Mouse (Mus musculus): ENCODE results near the gene Bmp8a. TPM values are rescaled to one million over a fixed set of nuclear protein-coding genes. Genes with fewer than 3 reads are reported as not detected.
"Not testable (repeated sequence)": the region's sequence is repeated elsewhere in the genome, so short reads cannot be mapped to it uniquely, and the experiment has no call there.

Bmp8a gene
- polyA plus RNA-seq, 1 experiment, result 2.4 TPM

- Histone ChIP-seq H3K27ac (ENCODE audit: insufficient read depth, low read length) (no peak overlapping the region), H3K9me3 (replicated peaks; ENCODE audit: control insufficient read depth, insufficient read depth, low read length, poor library complexity, severe bottlenecking) (no peaks in the 10 kb centered on the region), H3K4me3 (ENCODE audit: low read depth, low read length) (no peak overlapping the region), H3K27me3 (ENCODE audit: control insufficient read depth, insufficient read depth, low read length, poor library complexity, severe bottlenecking) (no peaks in the 10 kb centered on the region), H3K4me1 (ENCODE audit: control insufficient read depth, insufficient read depth, low read length) (no peaks in the 10 kb centered on the region), H3K36me3 (ENCODE audit: control insufficient read depth, insufficient read depth, low read length, poor library complexity, severe bottlenecking) (peaks cover 83% of the 10 kb centered on the region), H3K9ac (ENCODE audit: low read depth, poor library complexity, severe bottlenecking) (no peak overlapping the region)
- TF ChIP-seq POLR2A (IDR thresholded peaks at IDR 0.05; ENCODE audit: insufficient read depth, low read length) (no peak), EP300 (IDR thresholded peaks at IDR 0.05; ENCODE audit: insufficient read depth, low read depth, low read length) (no peak), CTCF (IDR thresholded peaks at IDR 0.05; ENCODE audit: low read depth, low read length) (no peak)
Measured at GRCm38 (mm10) chr4:123296148-123296534, 46.9 kb downstream of the Bmp8a start.

GRCm38 (mm10) chr4:123295516-123296147 lies 47.4 kb downstream of the Bmp8a start:
- Histone ChIP-seq H3K27ac (ENCODE audit: insufficient read depth, low read length) (no peak overlapping the region), H3K4me3 (ENCODE audit: low read depth, low read length) (no peak overlapping the region), H3K36me3 (ENCODE audit: control insufficient read depth, insufficient read depth, low read length, poor library complexity, severe bottlenecking) (peaks cover 85% of the 10 kb centered on the region), H3K27me3 (ENCODE audit: control insufficient read depth, insufficient read depth, low read length, poor library complexity, severe bottlenecking) (no peaks in the 10 kb centered on the region), H3K9me3 (replicated peaks; ENCODE audit: control insufficient read depth, insufficient read depth, low read length, poor library complexity, severe bottlenecking) (no peaks in the 10 kb centered on the region), H3K4me1 (ENCODE audit: control insufficient read depth, insufficient read depth, low read length) (no peaks in the 10 kb centered on the region), H3K9ac (ENCODE audit: low read depth, poor library complexity, severe bottlenecking) (no peak overlapping the region)
- TF ChIP-seq POLR2A (IDR thresholded peaks at IDR 0.05; ENCODE audit: insufficient read depth, low read length) (no peak), EP300 (IDR thresholded peaks at IDR 0.05; ENCODE audit: insufficient read depth, low read depth, low read length) (no peak), CTCF (IDR thresholded peaks at IDR 0.05; ENCODE audit: low read depth, low read length) (no peak)

GRCm38 (mm10) chr4:123295026-123295425 lies 48.0 kb downstream of the Bmp8a start:
- not testable (repeated sequence) for H3K9ac ChIP-seq (ENCODE audit: low read depth, poor library complexity, severe bottlenecking)
- peaks cover 86% of the 10 kb centered on the region for H3K36me3 ChIP-seq (ENCODE audit: control insufficient read depth, insufficient read depth, low read length, poor library complexity, severe bottlenecking)

DNA sequence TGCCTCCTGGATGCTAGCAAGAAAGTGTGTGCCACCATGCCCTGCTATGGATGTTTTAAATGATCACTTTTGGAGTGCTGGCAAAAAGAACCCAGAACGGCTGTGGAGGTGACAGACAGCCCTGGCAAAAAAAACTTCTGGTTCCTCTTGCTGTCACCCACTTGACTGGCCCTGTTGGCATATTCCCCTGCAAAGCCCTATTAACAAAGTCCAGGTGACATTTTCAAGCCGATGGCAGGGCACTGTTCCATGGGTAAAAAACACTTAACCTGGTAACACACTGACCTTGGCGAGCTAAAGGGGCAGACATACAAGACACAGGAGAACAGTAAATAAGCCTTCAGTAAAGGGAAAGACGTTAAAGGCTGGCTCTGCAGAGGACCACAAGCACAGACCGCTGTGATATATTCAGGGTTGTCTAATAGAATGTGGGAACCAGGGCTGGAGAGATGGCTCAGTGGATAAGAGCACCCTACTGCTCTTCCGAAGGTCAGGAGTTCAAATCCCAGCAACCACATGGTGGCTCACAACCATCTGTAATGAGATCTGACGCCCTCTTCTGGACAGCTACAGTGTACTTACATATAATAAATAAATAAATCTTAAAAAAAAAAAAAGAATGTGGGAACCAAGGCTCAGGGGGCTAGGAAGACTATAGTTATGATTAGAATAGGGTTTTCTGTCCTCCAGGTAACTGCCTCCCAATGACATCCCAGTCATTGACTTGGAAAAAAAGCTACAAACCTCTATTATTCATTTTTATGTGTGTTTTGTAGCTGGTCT lies 49.2 kb downstream of the Bmp8a start:
- H3K36me3 ChIP-seq (ENCODE audit: control insufficient read depth, insufficient read depth, low read length, poor library complexity, severe bottlenecking), result peaks cover 86% of the 10 kb centered on the region
- no peaks in the 10 kb centered on the region for H3K27me3 ChIP-seq (ENCODE audit: control insufficient read depth, insufficient read depth, low read length, poor library complexity, severe bottlenecking)
- no peaks in the 10 kb centered on the region for H3K4me1 ChIP-seq (ENCODE audit: control insufficient read depth, insufficient read depth, low read length)
- H3K27ac ChIP-seq (ENCODE audit: insufficient read depth, low read length), result no peak overlapping the region
- H3K9ac ChIP-seq (ENCODE audit: low read depth, poor library complexity, severe bottlenecking), result no peak overlapping the region
- no peak overlapping the region for H3K4me3 ChIP-seq (ENCODE audit: low read depth, low read length)
- H3K9me3 ChIP-seq (replicated peaks; ENCODE audit: control insufficient read depth, insufficient read depth, low read length, poor library complexity, severe bottlenecking), result no peaks in the 10 kb centered on the region
- TF ChIP-seq POLR2A (IDR thresholded peaks at IDR 0.05; ENCODE audit: insufficient read depth, low read length) (no peak), CTCF (IDR thresholded peaks at IDR 0.05; ENCODE audit: low read depth, low read length) (no peak), EP300 (IDR thresholded peaks at IDR 0.05; ENCODE audit: insufficient read depth, low read depth, low read length) (no peak)

More at GRCm38 (mm10) chr4:123295026-123295425, 48.0 kb downstream of the Bmp8a start:
- H3K4me3 ChIP-seq (ENCODE audit: low read depth, low read length); H3K27me3 ChIP-seq (ENCODE audit: control insufficient read depth, insufficient read depth, low read length, poor library complexity, severe bottlenecking); H3K4me1 ChIP-seq (ENCODE audit: control insufficient read depth, insufficient read depth, low read length); H3K9me3 ChIP-seq (replicated peaks; ENCODE audit: control insufficient read depth, insufficient read depth, low read length, poor library complexity, severe bottlenecking); H3K27ac ChIP-seq (ENCODE audit: insufficient read depth, low read length): not testable (repeated sequence)

DNA sequence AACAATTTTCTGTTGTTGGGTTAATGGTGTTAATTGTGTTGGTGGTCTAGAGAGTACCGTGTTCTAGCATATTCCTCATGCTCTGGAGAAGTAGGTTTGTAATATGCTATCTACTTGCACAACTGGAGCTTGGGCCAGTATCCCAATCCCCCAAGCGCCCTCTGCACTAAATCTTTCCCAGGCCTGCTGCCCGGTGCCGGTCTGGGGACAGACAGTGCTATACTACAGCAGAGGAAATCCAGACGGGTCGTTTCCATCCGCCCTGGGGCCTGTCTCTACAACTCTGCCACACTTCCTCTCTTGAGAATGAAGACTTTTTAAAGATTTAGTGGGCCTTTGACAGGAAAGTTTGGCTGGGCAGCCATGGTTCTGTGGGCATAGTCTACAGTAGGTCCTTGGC lies 50.1 kb downstream of the Bmp8a start:
- H3K9me3 ChIP-seq (replicated peaks; ENCODE audit: control insufficient read depth, insufficient read depth, low read length, poor library complexity, severe bottlenecking), result no peaks in the 10 kb centered on the region
- H3K4me3 ChIP-seq (ENCODE audit: low read depth, low read length), result no peak overlapping the region
- H3K9ac ChIP-seq (ENCODE audit: low read depth, poor library complexity, severe bottlenecking), result no peak overlapping the region
- H3K27ac ChIP-seq (ENCODE audit: insufficient read depth, low read length), result no peak overlapping the region
- peaks cover 88% of the 10 kb centered on the region for H3K36me3 ChIP-seq (ENCODE audit: control insufficient read depth, insufficient read depth, low read length, poor library complexity, severe bottlenecking)
- H3K27me3 ChIP-seq (ENCODE audit: control insufficient read depth, insufficient read depth, low read length, poor library complexity, severe bottlenecking), result no peaks in the 10 kb centered on the region
- TF ChIP-seq CTCF (IDR thresholded peaks at IDR 0.05; ENCODE audit: low read depth, low read length) (no peak), EP300 (IDR thresholded peaks at IDR 0.05; ENCODE audit: insufficient read depth, low read depth, low read length) (no peak), POLR2A (IDR thresholded peaks at IDR 0.05; ENCODE audit: insufficient read depth, low read length) (no peak)
- H3K4me1 ChIP-seq (ENCODE audit: control insufficient read depth, insufficient read depth, low read length), result no peaks in the 10 kb centered on the region

DNA sequence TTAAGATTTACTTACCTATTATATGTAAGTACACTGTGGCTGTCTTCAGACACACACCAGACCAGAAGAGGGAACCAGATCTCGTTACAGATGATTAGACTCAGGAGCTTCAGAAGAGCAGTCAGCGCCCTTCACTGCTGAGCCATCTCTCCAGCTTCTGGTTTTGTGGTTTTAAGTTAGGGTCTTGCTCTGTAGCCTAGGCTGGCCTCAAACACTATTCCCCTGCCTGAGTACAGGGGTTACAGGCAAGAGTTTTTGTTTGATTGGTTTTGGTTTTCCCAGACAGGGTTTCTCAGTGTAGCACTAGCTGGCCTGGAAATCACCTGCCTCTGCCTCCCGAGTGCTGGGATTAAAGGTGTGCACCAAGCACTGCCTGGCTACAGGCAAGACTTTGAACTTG lies 50.7 kb downstream of the Bmp8a start:
- H3K36me3 ChIP-seq (ENCODE audit: control insufficient read depth, insufficient read depth, low read length, poor library complexity, severe bottlenecking), result peaks cover 91% of the 10 kb centered on the region

More for the DNA sequence above, 50.7 kb downstream of the Bmp8a start:
- Histone ChIP-seq H3K9me3 (replicated peaks; ENCODE audit: control insufficient read depth, insufficient read depth, low read length, poor library complexity, severe bottlenecking) (no peaks in the 10 kb centered on the region), H3K4me1 (ENCODE audit: control insufficient read depth, insufficient read depth, low read length) (no peaks in the 10 kb centered on the region), H3K27ac (ENCODE audit: insufficient read depth, low read length) (no peak overlapping the region), H3K9ac (ENCODE audit: low read depth, poor library complexity, severe bottlenecking) (no peak overlapping the region), H3K4me3 (ENCODE audit: low read depth, low read length) (no peak overlapping the region), H3K27me3 (ENCODE audit: control insufficient read depth, insufficient read depth, low read length, poor library complexity, severe bottlenecking) (no peaks in the 10 kb centered on the region)
- TF ChIP-seq EP300 (IDR thresholded peaks at IDR 0.05; ENCODE audit: insufficient read depth, low read depth, low read length), result no peak
- TF ChIP-seq POLR2A (IDR thresholded peaks at IDR 0.05; ENCODE audit: insufficient read depth, low read length), result no peak
- TF ChIP-seq CTCF (IDR thresholded peaks at IDR 0.05; ENCODE audit: low read depth, low read length), result no peak
